Mouse (Mus musculus): Measurements from ENCODE around the gene C130073F10Rik. TPM values are rescaled to one million over a fixed set of nuclear protein-coding genes. Genes with fewer than 3 reads are reported as not detected.

Gene C130073F10Rik
- polyA plus RNA-seq, 1 experiment from 2014 or later: not detected

Other genes starting within 250 kb of the C130073F10Rik start
- 70.4 and 73.8 TPM in 2 replicates for gene Leprot, start 246.1 kb downstream of the C130073F10Rik start, polyA plus RNA-seq (2016; fragmentation: Nextera tagmentation; extraction: Ambion mirVana)
- 3.0 and 3.9 TPM in 2 replicates for gene Lepr, start 176.4 kb downstream of the C130073F10Rik start, polyA plus RNA-seq (2016; fragmentation: Nextera tagmentation; extraction: Ambion mirVana)
- gene B020004J07Rik, start 49.8 kb downstream of the C130073F10Rik start, polyA plus RNA-seq (2016; fragmentation: Nextera tagmentation; extraction: Ambion mirVana): not detected in 2 replicates
- gene Gm12800, start 15.3 kb upstream of the C130073F10Rik start, polyA plus RNA-seq (2016; fragmentation: Nextera tagmentation; extraction: Ambion mirVana): not detected in 2 replicates
- gene Gm12794, start 46.6 kb upstream of the C130073F10Rik start, polyA plus RNA-seq (2016; fragmentation: Nextera tagmentation; extraction: Ambion mirVana): not detected in 2 replicates
- not detected in 2 replicates for gene Gm12790, start 87.3 kb upstream of the C130073F10Rik start, polyA plus RNA-seq (2016; fragmentation: Nextera tagmentation; extraction: Ambion mirVana)
- not detected in 2 replicates for gene Gm12789, start 92.8 kb upstream of the C130073F10Rik start, polyA plus RNA-seq (2016; fragmentation: Nextera tagmentation; extraction: Ambion mirVana)
- gene Pde4b, start 193.8 kb upstream of the C130073F10Rik start, polyA plus RNA-seq (2016; fragmentation: Nextera tagmentation; extraction: Ambion mirVana): 11.1 and 15.6 TPM in 2 replicates